Mouse (Mus musculus): ENCODE results near the gene Hist1h2ad.
"Not testable (repeated sequence)": the region's sequence is repeated elsewhere in the genome, so short reads cannot be mapped to it uniquely, and the experiment has no call there.

GRCm38 (mm10) chr13:23570261-23571021, 3.7 kb upstream of the Hist1h2ad start:
- TF ChIP-seq CTCF (IDR thresholded peaks at IDR 0.05; ENCODE audit: borderline replicate concordance, control insufficient read depth, extremely low read depth, insufficient read depth, low read length, poor library complexity); POLR2A (IDR thresholded peaks at IDR 0.05; ENCODE audit: control insufficient read depth, extremely low read depth, insufficient read depth, low read length, poor library complexity): not testable (repeated sequence)
